Mouse (Mus musculus) layer of hippocampus, adult 18-20 months (tissue): ENCODE results near the gene Mitf. TPM values are rescaled to one million over a fixed set of nuclear protein-coding genes. Genes with fewer than 3 reads are reported as not detected.
A peak's percentile ranks its signal among the peaks of the same experiment; 100 is the strongest.

ENCODE experiments used
- DNase-seq, 2 experiments: peaks; one replicate each; pipeline ENCODE4 v3.0.0; 2022; ENCODE audit warnings: low spot score in 2 of 2
- total RNA-seq, 2 experiments: library from RNA; stranded (reverse); gene quantifications; 2 replicates each; pipeline ENCODE4 v1.2.3; 2021

The Mitf gene
- total RNA-seq, 2 experiments from 2014 or later: 9.7 to 10.8 TPM

DNA sequence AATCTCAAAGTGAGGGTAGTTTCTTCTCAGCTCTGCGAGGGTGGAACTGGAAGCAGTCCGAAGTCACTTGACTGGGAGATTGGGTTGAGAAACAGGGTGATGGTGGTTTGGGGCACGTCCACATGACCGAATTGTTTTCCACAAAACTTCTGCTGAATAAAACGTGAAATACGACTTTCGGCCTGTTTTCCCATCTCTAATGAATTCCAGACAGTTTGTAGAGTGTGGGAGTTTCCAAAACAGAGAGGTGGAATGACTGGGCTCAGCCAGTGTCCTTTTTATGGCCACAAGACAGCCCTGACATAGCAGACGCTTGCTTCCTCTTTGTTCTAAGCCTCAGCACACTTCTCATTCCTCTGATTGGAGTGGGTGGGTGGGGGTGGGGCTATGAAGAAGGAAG lies 13.7 kb downstream of the Mitf start:
- no peak for DNase-seq

DNA sequence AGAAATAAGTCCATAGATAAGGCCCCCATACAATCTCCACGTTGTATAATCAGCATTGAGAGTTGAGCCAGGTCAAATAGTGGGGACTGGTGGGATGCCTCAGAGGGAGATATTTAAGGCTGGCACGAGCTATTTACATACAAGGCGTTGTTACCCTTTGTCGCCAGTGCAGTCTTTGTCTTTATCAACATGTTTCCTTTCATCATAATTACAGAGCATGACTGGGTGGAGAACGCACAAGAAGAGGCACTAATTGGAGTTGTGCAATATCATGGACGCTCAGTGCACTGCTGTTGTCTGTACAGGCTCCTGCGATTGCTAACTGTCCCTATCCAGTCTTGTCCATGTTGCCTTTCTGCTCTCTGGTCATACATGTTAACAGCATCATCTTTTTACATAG lies 15.0 kb downstream of the Mitf start:
- DNase-seq: no peak

DNA sequence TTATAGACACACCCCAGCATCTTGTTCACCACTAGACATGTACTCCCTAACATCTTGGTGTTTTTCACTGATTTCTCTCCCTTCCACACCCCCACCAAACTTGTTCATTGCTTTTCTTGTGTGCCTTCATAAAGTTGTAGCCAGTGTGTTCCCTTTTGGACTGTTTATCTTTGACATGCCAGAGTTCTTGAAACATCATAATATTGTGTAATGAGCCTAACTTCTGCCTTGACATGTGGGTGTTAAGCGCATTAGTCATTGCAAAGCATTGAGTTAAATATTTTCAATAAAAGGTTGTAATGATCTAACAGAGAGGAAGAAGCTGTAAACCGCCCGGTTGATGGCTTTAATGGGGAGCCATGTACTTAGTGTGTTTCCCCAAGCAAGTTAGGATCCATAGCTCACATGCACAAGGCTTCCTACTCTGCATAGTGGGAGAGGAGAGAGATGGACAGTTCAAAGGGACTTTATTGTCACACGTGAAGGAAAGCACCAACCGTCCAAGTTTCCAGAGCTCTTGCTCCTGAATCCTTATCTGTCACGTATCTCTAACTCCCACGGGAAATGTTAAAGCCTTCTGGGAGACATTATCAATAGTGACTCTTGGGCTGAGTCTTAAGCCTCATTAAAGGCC lies 19.9 kb downstream of the Mitf start:
- DNase-seq: no peak

DNA sequence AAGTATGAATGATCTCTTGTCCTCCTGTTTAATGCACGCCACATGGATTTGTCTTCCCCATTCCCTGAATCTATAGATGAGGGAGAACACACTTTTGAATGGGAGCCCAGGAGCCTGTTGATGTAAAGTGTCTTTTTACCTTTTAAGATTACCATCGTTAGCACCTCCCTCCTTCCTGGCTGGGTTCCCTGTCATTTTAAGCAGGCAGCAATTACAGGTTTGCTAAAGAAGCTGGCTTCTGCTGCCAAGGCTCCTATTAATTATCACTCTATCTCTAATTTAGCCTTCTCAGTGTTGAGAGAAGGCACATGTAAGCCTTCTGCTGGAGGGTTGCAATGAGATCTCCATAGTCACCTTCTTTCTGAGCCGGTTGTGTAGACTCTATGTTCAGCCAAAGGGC lies 21.2 kb downstream of the Mitf start:
- DNase-seq: no peak

DNA sequence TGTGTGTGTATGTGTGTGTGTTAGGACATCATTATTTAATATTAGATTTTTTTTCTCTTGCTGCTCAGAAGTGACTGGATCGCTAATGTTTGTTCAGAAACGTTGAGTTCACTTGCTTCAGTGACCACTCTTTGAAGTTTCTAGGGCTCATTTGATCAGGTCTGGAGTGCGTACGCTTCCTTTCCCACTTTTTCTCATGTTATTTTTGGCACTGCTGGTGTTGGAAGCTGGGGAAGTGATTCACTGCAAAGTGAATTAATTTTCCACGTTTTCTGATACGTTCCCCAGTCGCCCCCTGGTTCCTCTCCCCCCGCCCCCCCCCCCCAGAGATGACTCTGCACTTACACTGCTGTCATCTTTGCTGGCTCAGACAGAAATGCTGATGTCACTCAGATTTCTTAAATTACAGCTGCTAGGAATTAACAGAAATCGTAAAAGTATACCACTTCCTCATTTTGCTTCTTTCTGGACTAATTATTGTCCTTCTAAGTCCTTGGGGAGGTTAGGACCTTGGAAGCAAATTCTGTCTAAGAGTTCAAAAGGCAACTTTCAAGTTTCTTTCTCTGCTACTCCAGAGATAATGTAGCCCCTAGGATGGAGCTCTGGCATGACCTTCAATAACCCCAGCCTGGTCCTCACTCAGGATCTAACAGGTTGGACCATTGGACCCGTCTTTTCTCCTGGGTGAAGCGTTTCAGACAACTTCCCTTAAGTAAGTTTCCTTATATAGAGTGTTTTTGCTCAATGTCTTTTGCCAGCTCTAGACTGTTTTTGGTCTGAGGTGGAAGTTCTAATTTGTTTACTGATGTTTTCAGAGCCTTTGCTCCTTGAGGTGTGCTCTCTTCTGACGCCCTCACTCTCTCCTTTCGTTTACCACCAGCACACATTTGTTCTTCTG lies 22.2 kb downstream of the Mitf start:
- no peak for DNase-seq

DNA sequence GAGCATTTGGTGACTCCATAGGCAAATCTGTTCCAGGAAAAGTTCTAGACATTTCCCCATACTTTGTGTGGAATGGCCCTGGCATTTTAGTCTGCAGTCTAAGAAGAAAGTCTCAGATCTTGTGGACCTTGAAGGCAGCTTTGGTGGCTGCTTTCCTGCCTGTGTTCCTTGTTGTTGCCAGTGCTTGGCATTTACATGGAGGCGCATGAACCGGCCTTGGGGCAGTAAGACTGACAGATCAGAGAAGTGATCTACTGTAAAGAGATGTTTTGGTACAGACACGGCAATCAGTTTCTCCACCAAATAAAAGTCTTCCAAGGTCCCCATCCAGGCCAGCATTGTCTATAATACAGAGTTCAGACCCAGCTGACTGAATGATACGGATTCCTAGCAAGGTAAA lies 25.6 kb downstream of the Mitf start:
- DNase-seq: no peak

DNA sequence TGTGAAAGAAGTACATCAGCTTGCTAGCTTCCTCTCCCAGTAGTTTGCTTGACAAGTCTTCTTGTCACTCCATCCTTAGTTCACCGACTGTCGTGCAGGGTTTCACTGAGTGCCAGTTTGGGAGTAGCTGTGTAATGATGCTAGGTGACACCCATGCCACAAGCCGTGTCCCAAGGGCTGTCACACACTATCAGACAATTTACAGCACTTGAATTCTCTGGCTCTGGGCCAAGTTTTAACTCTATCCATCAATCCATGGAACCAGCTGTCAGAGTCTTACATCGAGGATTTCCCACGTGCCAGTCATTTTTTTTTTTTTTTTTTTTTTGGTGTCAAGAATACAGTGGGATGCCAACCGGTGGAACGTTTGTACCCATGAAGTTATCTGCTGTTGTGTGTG lies 29.3 kb downstream of the Mitf start:
- DNase-seq: no peak

DNA sequence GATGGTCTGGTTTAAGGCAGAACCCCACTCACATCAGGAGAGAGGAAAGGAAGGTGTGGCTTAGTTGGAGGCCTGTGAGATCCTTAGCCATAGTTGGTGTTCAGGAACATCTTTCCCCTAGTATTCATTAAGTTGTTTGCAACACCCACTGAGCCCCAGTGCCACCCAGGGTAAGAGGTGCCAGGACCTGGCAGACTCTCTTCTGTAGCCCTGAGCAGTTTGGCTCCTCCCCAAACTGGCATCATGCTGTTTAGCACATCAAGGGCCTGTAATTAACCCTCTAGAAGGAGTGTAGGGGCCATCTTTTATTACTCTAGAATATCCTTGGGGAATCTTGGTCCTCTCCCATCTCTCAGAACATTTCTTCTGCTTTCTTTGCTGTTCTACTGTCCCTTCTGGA lies 30.9 kb downstream of the Mitf start:
- no peak for DNase-seq

DNA sequence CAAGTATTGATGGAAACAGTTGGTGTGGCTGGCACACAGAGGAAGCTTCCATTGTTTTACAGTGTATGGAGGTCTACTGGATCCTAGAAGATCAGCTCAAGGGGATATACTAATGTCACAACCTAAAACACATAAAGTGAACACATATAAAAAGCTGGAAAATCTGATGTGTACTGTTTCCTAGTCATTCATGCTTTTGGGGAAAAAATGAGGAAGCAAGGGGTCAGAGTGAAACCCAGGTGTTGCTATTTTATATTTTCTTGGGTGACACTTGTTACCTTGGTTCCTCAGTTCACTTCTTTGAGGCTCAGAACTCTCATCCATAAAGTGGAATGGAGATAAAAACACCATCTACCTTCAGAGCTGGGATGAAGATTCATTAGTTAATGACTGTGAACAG lies 32.7 kb downstream of the Mitf start:
- DNase-seq: no peak

DNA sequence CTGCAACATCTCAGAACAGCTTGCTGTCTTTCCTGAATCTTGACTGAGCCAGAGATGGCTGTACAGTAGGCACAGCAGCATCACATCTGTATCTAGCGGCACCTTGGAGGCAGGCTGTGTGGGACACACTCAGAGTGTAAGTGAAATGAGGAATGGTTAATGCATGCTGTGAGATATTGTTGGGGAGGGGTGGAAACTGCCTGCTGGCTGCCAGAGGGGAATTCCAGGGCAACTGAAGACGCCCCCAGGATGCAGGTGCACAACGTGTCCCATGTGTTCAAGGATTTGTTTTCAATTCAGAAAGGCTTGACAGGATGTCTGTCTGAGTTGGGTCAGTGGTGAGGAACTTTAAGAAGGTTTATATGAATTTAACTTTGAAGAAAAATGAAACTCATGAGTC lies 37.3 kb downstream of the Mitf start:
- no peak for DNase-seq

DNA sequence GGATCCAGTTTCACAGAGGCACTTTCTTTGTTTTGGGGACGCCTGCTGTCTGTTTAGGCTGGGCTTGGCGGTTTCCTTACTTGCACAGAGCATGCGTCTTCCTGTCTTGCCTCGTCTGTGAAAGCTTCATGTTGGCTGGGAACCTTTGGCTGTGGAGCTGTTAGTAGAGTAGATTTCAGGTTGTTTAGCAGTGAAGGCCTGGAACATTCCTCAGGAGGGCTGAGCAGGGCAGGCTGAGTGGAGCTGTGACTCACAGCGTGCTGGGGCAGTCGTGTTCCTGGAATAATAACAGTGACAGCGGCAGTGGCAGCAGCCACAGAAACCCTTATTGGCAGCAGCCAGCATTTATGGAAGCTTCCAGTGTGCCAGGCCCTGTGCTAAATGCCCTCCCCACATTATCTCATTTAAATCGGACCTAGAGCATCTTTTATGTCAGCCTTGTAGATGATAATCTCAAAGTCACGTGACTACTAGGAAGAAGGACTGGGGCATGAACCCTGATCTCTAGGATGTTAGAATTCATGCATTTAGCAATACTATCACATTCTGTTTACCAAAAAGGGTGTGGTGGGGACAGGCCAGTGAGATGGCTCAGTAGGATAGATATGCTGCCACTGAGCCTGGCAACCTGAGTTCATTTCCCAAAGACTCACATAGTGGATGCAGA lies 41.5 kb downstream of the Mitf start:
- DNase-seq: peak in 1 of 2 experiments; percentile 41

DNA sequence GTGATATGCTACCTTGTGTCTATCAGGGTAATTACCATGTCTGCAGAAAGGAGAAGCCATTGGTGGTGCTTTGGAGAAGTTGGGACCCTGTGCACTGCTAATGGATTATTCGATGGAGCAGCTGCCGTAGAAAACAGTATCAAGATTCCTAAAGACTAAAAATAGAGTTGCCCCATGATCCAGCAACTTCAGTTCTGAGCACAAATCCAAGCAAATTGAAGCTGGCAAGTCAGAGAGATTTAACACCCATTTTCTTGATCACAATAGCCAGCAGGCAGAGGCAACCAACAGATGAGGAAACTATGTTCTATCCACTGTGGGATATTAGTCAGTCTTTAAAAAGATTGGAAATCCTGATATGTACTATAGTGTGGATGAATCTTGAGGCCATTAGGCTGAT lies 47.4 kb downstream of the Mitf start:
- DNase-seq: no peak

DNA sequence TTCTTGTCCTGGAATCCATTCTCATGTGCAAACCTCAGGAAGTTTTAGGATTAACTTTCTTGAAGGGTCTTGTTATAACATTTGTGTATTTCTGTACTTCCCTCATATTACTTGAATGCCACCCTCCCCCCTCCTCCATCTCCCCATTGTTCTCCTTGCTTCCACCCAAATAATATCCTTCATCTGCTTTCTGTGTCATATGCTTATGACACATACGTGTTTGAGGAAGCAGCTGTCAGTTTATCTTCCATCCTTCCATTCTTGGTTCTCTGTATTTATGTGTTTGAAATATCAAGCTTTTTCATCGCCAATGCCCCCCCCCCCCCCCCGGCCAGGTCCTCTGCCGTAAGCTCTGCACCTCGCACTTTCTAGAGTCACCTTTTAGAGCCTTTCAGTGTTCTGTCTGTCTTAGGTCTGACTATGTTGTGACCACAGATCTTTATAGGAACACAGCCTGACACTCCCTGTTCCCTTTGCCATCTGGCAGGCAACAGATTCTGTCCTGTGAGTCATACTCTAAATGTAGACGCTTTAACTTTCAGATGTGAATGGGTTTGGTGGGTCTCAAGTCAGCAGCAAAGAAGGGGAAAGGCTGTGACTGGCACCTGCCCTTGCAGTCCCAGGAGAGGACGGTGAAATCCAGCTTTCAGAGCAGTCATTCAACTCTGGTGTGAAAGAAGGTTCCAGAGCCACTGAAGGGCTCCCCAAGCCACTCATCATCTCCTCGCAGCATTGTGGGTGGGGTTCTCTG lies 48.7 kb downstream of the Mitf start:
- DNase-seq: peak; percentile 46 to 87

DNA sequence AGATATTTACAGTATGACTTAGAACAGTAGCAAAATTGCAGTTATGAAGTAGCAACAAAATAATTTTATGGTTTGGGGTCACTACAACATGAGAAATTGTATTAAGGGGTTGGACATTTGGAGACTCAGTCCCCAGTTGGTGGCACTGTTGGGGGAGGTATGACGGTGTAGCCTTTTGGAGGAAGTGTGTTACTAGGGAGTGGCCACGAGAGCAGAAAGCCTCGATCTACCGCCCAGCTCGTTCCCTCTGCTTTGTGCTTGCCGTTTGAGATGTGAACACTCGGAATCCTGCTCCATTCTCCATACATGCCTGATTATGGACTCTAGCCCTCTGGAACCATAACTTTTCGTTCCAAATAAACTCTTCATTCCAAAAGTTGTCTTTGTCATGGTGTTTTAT lies 49.6 kb downstream of the Mitf start:
- DNase-seq: no peak

DNA sequence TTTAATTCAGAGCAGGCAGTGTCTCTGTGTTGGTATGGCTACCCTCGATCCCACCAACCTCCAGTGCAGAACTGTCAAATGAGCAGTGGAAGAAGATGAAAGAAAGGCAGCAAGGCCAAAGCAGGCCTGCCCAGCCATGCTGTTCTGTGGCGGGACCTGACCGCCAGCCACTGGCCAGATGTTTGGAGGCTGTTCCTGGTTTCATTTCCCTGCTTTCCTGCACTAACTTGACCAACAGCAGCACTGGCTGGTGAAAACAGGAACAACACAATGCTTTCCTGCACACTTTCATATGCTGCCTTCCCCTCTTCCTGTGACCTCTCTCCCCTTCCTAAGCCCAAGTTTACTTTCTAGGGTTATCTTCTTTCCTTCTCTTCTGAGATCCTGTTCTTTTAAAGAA lies 50.8 kb downstream of the Mitf start:
- DNase-seq: no peak

DNA sequence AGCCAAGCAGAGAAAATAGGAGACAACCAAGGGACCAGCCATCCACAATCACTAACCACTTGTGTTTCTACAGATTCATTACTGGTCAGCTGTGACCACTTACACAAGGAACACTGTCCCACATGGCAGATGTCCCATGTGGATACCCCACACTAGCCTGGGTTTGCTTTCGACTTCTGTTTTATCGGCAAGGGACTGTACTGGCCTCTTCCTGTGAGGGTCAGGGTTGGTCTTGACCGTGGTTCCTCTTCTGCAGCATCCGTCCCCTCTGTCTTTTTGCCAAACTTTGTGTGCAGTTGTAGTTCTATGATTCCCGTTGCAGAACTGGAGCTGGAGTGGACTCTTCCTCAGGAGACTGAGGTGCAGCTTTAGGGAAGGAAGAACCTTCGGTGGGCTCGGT lies 59.7 kb downstream of the Mitf start:
- no peak for DNase-seq

DNA sequence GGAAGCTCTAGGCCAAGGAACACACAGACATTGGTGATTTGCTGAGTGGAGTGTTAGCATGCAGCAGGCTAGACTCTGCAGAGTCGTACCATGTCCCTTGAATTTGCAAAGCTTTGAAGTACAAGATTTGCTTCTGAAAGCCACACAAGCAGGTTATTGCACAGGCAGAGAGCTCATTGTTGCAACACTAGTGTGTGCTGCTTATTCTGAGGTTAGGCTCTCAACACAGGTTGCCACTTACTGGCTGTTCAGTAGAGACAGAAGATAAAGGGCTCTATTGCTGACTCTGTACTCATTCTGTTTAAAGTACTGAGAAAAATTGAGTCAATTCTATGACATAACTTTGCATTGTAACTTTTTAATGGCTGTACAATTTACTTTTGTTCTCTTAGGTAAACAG lies 61.2 kb downstream of the Mitf start:
- DNase-seq: no peak

DNA sequence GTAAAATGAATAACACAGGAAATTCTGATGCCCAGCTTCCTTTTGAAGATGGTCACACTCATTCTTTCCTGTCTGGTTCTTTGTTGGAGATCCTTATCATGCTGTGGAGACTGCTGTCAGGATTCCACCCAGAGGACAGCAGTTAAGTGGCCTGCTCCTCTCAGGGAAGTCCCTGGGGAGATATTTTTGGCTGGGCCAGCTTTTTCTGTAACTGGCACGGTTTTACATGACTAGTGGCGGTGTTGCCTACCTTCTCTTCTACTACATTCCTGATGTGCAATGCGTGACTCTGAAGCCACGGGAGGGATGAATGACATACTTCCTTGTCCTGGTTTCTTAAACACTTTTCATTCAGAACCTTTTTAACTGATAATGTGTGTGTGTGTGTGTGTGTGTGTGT lies 63.1 kb downstream of the Mitf start:
- DNase-seq: no peak

DNA sequence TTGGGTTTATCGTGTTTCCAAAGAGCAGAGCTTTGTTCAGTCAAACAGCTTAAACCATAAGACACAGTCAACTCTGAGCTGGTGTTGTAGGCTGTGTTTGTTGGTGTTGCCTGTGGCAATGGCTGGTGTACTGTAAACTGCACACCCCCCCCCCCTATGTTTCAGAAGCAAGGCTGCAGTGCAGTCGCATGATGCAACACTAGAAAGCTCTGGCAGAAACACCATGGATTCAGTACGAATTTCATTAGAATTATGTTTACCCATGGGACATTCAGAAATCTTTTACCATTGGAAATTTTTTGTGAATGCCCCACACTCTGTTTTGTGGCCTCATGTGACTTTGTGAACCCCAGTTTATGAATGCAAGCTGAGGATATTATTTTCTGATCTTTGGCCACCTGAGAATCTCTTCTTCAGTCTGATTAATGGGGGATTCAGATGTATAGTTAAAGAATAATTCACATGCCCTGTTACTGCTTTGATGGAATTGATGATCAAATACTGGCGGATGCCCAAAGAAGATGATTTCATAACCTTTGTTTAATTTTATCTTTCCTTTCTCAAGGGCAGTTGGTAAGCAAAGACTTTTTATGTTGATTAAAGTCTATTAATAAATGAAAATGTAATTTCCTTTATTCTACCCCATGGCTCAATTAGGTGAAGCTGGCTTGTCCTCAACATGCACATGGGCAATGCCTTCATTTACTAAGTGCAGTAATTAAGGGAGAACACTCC lies 64.6 kb downstream of the Mitf start:
- DNase-seq: no peak

DNA sequence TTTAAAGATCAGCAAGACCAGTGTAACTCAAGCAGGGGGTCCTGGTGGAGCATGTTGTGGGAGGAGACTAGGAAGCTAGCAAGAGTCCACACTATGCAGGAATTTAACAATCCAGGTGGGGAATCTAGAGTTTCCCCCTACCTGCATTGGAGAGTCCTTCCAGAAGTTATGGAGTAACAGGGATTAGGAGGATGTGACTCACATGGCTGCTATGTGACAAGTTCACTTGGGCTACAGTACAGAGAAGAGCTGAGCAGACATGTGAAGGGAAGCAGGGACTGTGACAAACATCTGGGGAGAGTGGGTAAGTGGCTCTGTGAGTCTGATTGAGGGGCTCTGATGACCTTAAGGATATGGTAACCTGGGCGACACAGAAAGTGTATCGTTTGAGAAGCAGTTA lies 66.2 kb downstream of the Mitf start:
- DNase-seq: no peak

DNA sequence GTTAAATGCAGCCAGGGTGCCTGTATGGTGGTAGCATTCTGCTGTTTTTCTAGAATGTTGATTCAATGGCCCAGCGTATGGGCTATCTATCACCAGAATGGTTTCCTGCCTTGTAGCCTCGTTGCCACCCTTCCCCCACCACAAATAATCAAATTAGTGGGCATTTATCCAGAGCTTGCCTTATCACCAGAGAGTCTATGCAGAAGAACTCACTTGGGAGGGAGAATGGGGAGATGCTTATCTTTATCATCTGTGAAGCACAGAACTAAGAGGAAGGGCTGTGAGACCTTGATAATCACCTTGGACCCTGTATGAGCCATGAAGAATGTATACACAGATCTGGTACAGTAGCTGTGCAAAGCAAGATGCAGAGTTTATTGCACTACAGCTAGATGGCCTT lies 70.1 kb downstream of the Mitf start:
- no peak for DNase-seq
